Mouse (Mus musculus): ENCODE results near the gene Fmo2.

Fmo2 gene

GRCm38 (mm10) chr1:162857766-162858747 lies 40.5 kb downstream of the Fmo2 start:
- no peak for TF ChIP-seq NANOG (IDR thresholded peaks at IDR 0.05; ENCODE audit: borderline replicate concordance, low read length)
- TF ChIP-seq CTCF (conservative IDR thresholded peaks at IDR 0.05; ENCODE audit: low read length) = no peak
- TF ChIP-seq POU5F1 (IDR thresholded peaks at IDR 0.05; ENCODE audit: borderline replicate concordance, low read length) = no peak
- H3K4me1 ChIP-seq (replicated peaks; ENCODE audit: low read depth, low read length) = peaks cover 9% of the 10 kb centered on the region
- H3K27me3 ChIP-seq (ENCODE audit: insufficient read depth, low read length) = peaks cover 11% of the 10 kb centered on the region; the same call in 1 of the 2 replicates
- no peak overlapping the region for H3K4me3 ChIP-seq (replicated peaks; ENCODE audit: low read length)
- H3K9me3 ChIP-seq (ENCODE audit: low read length) = 0 out of 2 replicates have a peak, but pooled peaks cover 5% of the 10 kb centered on the region
- no peaks in the 10 kb centered on the region for H3K36me3 ChIP-seq (ENCODE audit: insufficient read depth, low read length)

GRCm38 (mm10) chr1:162853812-162854482 lies 44.6 kb downstream of the Fmo2 start:
- Histone ChIP-seq H3K4me3 (replicated peaks; ENCODE audit: low read length) (no peak overlapping the region), H3K9me3 (ENCODE audit: low read length) (0 out of 2 replicates have a peak, but pooled peaks cover 5% of the 10 kb centered on the region), H3K36me3 (ENCODE audit: insufficient read depth, low read length) (no peaks in the 10 kb centered on the region), H3K4me1 (replicated peaks; ENCODE audit: low read depth, low read length) (peaks cover 3% of the 10 kb centered on the region; the same call in 1 of the 2 replicates), H3K27me3 (ENCODE audit: insufficient read depth, low read length) (peaks cover 11% of the 10 kb centered on the region; the same call in 1 of the 2 replicates)
- TF ChIP-seq POU5F1 (IDR thresholded peaks at IDR 0.05; ENCODE audit: borderline replicate concordance, low read length) = no peak

- Histone ChIP-seq H3K4me3 (replicated peaks; ENCODE audit: low read length) (no peak overlapping the region), H3K27me3 (ENCODE audit: insufficient read depth, low read length) (no peaks in the 10 kb centered on the region), H3K4me1 (replicated peaks; ENCODE audit: low read depth, low read length) (no peaks in the 10 kb centered on the region), H3K36me3 (ENCODE audit: insufficient read depth, low read length) (no peaks in the 10 kb centered on the region), H3K9me3 (ENCODE audit: low read length) (no peaks in the 10 kb centered on the region)
- no peak for TF ChIP-seq CTCF (conservative IDR thresholded peaks at IDR 0.05; ENCODE audit: low read length)
- no peak for TF ChIP-seq NANOG (IDR thresholded peaks at IDR 0.05; ENCODE audit: borderline replicate concordance, low read length)
- TF ChIP-seq POU5F1 (IDR thresholded peaks at IDR 0.05; ENCODE audit: borderline replicate concordance, low read length) = no peak
These were observed 51.0 kb downstream of the Fmo2 start for GRCm38 (mm10) chr1:162847554-162847953.

GRCm38 (mm10) chr1:162840211-162840610 lies 58.3 kb downstream of the Fmo2 start:
- TF ChIP-seq POU5F1 (IDR thresholded peaks at IDR 0.05; ENCODE audit: borderline replicate concordance, low read length) (no peak), CTCF (conservative IDR thresholded peaks at IDR 0.05; ENCODE audit: low read length) (no peak), NANOG (IDR thresholded peaks at IDR 0.05; ENCODE audit: borderline replicate concordance, low read length) (no peak)
- Histone ChIP-seq H3K36me3 (ENCODE audit: insufficient read depth, low read length) (no peaks in the 10 kb centered on the region), H3K9me3 (ENCODE audit: low read length) (no peaks in the 10 kb centered on the region), H3K27me3 (ENCODE audit: insufficient read depth, low read length) (no peaks in the 10 kb centered on the region; the same call in 1 of the 2 replicates), H3K4me1 (replicated peaks; ENCODE audit: low read depth, low read length) (no peaks in the 10 kb centered on the region), H3K4me3 (replicated peaks; ENCODE audit: low read length) (no peak overlapping the region)

GRCm38 (mm10) chr1:162838976-162839375 lies 59.5 kb downstream of the Fmo2 start:
- no peaks in the 10 kb centered on the region for H3K4me1 ChIP-seq (replicated peaks; ENCODE audit: low read depth, low read length)
- no peaks in the 10 kb centered on the region; the same call in 1 of the 2 replicates for H3K27me3 ChIP-seq (ENCODE audit: insufficient read depth, low read length)
- no peak for TF ChIP-seq POU5F1 (IDR thresholded peaks at IDR 0.05; ENCODE audit: borderline replicate concordance, low read length)
- TF ChIP-seq CTCF (conservative IDR thresholded peaks at IDR 0.05; ENCODE audit: low read length) = no peak
- no peak for TF ChIP-seq NANOG (IDR thresholded peaks at IDR 0.05; ENCODE audit: borderline replicate concordance, low read length)
- no peak overlapping the region for H3K4me3 ChIP-seq (replicated peaks; ENCODE audit: low read length)
- no peaks in the 10 kb centered on the region for H3K36me3 ChIP-seq (ENCODE audit: insufficient read depth, low read length)
- no peaks in the 10 kb centered on the region for H3K9me3 ChIP-seq (ENCODE audit: low read length)

GRCm38 (mm10) chr1:162834342-162834741 lies 64.2 kb downstream of the Fmo2 start:
- Histone ChIP-seq H3K36me3 (ENCODE audit: insufficient read depth, low read length) (no peaks in the 10 kb centered on the region), H3K4me3 (replicated peaks; ENCODE audit: low read length) (no peak overlapping the region), H3K27me3 (ENCODE audit: insufficient read depth, low read length) (no peaks in the 10 kb centered on the region; the same call in 1 of the 2 replicates), H3K9me3 (ENCODE audit: low read length) (no peaks in the 10 kb centered on the region), H3K4me1 (replicated peaks; ENCODE audit: low read depth, low read length) (peaks cover 17% of the 10 kb centered on the region)
- no peak for TF ChIP-seq NANOG (IDR thresholded peaks at IDR 0.05; ENCODE audit: borderline replicate concordance, low read length)
- TF ChIP-seq POU5F1 (IDR thresholded peaks at IDR 0.05; ENCODE audit: borderline replicate concordance, low read length) = no peak
- TF ChIP-seq CTCF (conservative IDR thresholded peaks at IDR 0.05; ENCODE audit: low read length) = no peak

GRCm38 (mm10) chr1:162832574-162832953 lies 66.0 kb downstream of the Fmo2 start:
- no peaks in the 10 kb centered on the region; the same call in 1 of the 2 replicates for H3K27me3 ChIP-seq (ENCODE audit: insufficient read depth, low read length)
- no peaks in the 10 kb centered on the region for H3K36me3 ChIP-seq (ENCODE audit: insufficient read depth, low read length)
- peaks cover 17% of the 10 kb centered on the region for H3K4me1 ChIP-seq (replicated peaks; ENCODE audit: low read depth, low read length)
- H3K9me3 ChIP-seq (ENCODE audit: low read length) = no peaks in the 10 kb centered on the region
- no peak overlapping the region for H3K4me3 ChIP-seq (replicated peaks; ENCODE audit: low read length)
- TF ChIP-seq POU5F1 (IDR thresholded peaks at IDR 0.05; ENCODE audit: borderline replicate concordance, low read length) (no peak), NANOG (IDR thresholded peaks at IDR 0.05; ENCODE audit: borderline replicate concordance, low read length) (no peak), CTCF (conservative IDR thresholded peaks at IDR 0.05; ENCODE audit: low read length) (no peak)

- Histone ChIP-seq H3K27me3 (ENCODE audit: insufficient read depth, low read length) (no peaks in the 10 kb centered on the region), H3K4me1 (replicated peaks; ENCODE audit: low read depth, low read length) (peaks cover 17% of the 10 kb centered on the region), H3K4me3 (replicated peaks; ENCODE audit: low read length) (no peak overlapping the region), H3K9me3 (ENCODE audit: low read length) (no peaks in the 10 kb centered on the region), H3K36me3 (ENCODE audit: insufficient read depth, low read length) (no peaks in the 10 kb centered on the region)
- TF ChIP-seq NANOG (IDR thresholded peaks at IDR 0.05; ENCODE audit: borderline replicate concordance, low read length) (peak; percentile 54; the same call in 1 of the 2 replicates), POU5F1 (IDR thresholded peaks at IDR 0.05; ENCODE audit: borderline replicate concordance, low read length) (no peak)
These were observed 66.5 kb downstream of the Fmo2 start for GRCm38 (mm10) chr1:162831838-162832573.
